Mouse (Mus musculus): ENCODE data around the gene Fam167b.
A peak's percentile ranks its signal among the peaks of the same experiment; 100 is the strongest.
"Not testable (repeated sequence)": the region's sequence is repeated elsewhere in the genome, so short reads cannot be mapped to it uniquely, and the experiment has no call there.

Fam167b gene

GRCm38 (mm10) chr4:129561184-129561583, 17.2 kb downstream of the Fam167b start:
- DNase-seq (ENCODE audit: low spot score in 2 of 2) = no peak

GRCm38 (mm10) chr4:129558321-129558955, 19.9 kb downstream of the Fam167b start:
- DNase-seq (ENCODE audit: low spot score in 2 of 2) = no peak

- DNase-seq (ENCODE audit: low spot score in 2 of 2) = no peak
These were observed 21.0 kb downstream of the Fam167b start for GRCm38 (mm10) chr4:129557256-129557808.

- DNase-seq (ENCODE audit: low spot score in 2 of 2) = peak; percentile 47 to 58
These were observed 21.7 kb downstream of the Fam167b start for GRCm38 (mm10) chr4:129556532-129557223.

- DNase-seq (ENCODE audit: low spot score in 2 of 2) = no peak
These were observed 22.4 kb downstream of the Fam167b start for GRCm38 (mm10) chr4:129555862-129556531.

- DNase-seq (ENCODE audit: low spot score in 2 of 2) = no peak
These were observed 22.9 kb downstream of the Fam167b start for GRCm38 (mm10) chr4:129555421-129555861.

GRCm38 (mm10) chr4:129554512-129554911, 23.8 kb downstream of the Fam167b start:
- not testable (repeated sequence) for DNase-seq (ENCODE audit: low spot score in 2 of 2)

GRCm38 (mm10) chr4:129550295-129550694, 28.1 kb downstream of the Fam167b start:
- no peak for DNase-seq (ENCODE audit: low spot score in 2 of 2)

GRCm38 (mm10) chr4:129549306-129549705, 29.0 kb downstream of the Fam167b start:
- DNase-seq (ENCODE audit: low spot score in 2 of 2) = no peak

- DNase-seq (ENCODE audit: low spot score in 2 of 2) = not testable (repeated sequence)
These were observed 30.7 kb downstream of the Fam167b start for GRCm38 (mm10) chr4:129547631-129548030.

- no peak for DNase-seq (ENCODE audit: low spot score in 2 of 2)
These were observed 34.2 kb downstream of the Fam167b start for GRCm38 (mm10) chr4:129544106-129544505.

GRCm38 (mm10) chr4:129542592-129543141, 35.7 kb downstream of the Fam167b start, which contains the start of gene Hdac1:
Gene Hdac1 (minus strand): TSS chr4:129542713.
- DNase-seq (ENCODE audit: low spot score in 2 of 2) = peak; percentile 86 to 92

GRCm38 (mm10) chr4:129541868-129542591, 36.3 kb downstream of the Fam167b start:
- no peak for DNase-seq (ENCODE audit: low spot score in 2 of 2)

- no peak for DNase-seq (ENCODE audit: low spot score in 2 of 2)
These were observed 38.3 kb downstream of the Fam167b start for GRCm38 (mm10) chr4:129540012-129540411.

- not testable (repeated sequence) for DNase-seq (ENCODE audit: low spot score in 2 of 2)
These were observed 49.4 kb downstream of the Fam167b start for GRCm38 (mm10) chr4:129528901-129529300.

Measured in frontal cortex, postnatal 25 days (tissue).